Mouse (Mus musculus): ENCODE data around the gene Ppp3r1.

Ppp3r1 gene

GRCm38 (mm10) chr11:17158858-17159737 lies at the start of gene Ppp3r1:
TSS of gene Ppp3r1 (plus strand) at chr11:17159263.
- DNase-seq (ENCODE audit: low spot score in 2 of 2): peak; percentile 94 to 96

- no peak for DNase-seq (ENCODE audit: low spot score in 2 of 2)
Observed at GRCm38 (mm10) chr11:17112419-17113090, 46.5 kb upstream of the Ppp3r1 start.

DNA sequence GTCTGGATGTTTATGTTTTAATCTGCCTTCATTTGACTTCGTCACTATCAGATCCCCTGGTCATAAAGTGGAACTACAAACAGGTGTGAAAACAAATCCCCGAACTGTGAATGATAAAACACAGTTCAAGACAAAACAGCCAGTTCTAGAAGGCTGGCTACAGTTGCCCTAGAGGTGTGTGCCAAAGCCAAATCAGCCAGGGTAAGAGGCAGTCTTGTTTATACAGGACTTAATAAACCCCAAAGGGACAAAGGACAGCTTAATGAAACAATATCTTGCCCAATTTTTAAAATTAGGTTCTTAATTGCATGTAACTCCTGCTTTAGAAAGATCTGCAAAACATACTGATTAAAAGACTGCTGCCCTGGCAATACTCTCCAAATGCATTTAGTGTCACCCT lies 32.6 kb upstream of the Ppp3r1 start:
- DNase-seq (ENCODE audit: low spot score in 2 of 2): no peak

DNA sequence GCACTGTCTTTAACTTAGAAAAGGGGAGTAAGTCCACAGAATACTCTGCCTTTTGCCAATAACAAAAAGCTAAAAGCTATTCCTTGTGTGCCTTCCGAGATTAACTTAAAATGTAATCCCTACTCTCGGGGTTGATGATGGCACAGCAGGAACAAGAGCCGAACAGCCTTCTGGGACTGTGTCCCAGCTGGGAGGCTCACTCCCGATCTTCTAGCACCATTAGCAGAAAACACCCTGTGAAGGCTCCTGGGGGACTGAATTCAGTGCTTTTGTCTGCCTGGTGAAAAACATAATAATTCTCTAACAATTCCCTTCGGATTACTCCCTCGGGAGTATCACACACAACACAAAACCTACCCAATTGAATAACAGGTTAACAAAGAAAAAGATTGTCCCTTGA lies 23.4 kb upstream of the Ppp3r1 start:
- DNase-seq (ENCODE audit: low spot score in 2 of 2): no peak

- no peak for DNase-seq (ENCODE audit: low spot score in 2 of 2)
Observed at GRCm38 (mm10) chr11:17138306-17139033, 20.6 kb upstream of the Ppp3r1 start.

DNA sequence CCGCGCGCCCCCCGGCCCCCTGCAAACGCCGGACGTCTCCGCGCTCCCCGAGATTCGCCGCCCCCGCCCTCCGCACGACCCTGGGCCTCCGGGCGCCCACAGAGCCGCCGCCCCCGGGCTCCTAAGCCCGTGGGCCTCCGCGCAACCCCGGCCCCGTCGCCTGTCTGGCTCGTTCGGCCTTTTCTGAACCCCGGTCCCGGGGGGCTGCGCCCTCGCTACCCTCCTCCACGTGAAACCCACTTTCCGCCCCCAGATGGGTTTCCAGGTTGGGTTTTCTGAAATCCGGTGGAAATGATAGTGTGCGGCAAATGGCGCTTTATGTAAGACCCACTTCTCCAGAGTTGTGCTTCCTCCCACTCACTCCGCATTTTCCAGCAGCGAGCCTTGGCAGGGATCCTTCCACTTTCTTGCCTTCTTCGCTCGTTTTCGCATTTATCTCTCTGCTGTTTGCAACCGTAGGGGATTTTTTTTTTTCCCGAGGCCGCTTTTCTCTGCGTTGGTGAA lies 727 bp downstream of the Ppp3r1 start:
- DNase-seq (ENCODE audit: low spot score in 2 of 2): peak; percentile 28 to 34

DNA sequence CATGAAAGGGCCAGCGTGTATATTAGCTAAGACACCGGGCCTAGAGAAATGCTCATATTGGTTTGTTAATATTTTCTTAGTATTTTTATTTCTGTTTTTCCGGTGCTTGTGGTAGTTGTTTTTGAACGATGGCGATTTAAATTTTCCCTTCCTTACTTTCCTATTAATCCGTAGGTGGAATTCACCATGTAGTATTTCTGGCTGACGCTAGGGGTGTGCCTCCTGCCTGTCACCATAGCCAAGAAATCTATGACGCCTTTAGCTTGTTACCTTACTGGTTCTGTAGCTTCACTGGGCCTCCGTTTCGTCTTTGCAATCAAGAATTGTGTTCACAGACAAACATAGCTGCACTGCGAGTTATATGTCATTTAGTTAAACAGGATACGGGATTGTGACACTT lies 1.2 kb downstream of the Ppp3r1 start:
- peak; percentile 42 to 66 for DNase-seq (ENCODE audit: low spot score in 2 of 2)

- DNase-seq (ENCODE audit: low spot score in 2 of 2): no peak
Observed at GRCm38 (mm10) chr11:17163956-17164355, 4.9 kb downstream of the Ppp3r1 start.

DNA sequence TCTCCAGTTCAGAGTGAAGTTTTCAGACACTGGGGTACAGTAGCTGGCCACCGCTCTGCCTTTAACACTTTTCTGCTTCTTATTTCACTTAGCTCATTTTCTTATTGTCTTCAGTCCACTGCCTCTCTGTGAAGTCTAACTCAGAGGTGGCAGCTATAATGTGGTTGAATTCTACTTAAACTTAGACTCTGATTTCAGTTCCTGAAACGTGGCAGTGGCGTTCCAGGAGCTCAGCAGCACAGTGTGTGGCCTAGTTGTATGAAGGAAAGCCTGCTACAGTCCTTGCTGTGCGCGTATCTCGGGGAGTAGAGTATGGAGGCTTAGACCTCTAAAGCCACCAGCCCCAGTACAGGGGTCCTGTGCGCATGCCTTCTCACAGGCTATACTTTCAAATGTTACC lies 7.6 kb downstream of the Ppp3r1 start:
- DNase-seq (ENCODE audit: low spot score in 2 of 2): no peak

- no peak for DNase-seq (ENCODE audit: low spot score in 2 of 2)
Observed at GRCm38 (mm10) chr11:17169262-17169661, 10.2 kb downstream of the Ppp3r1 start.

DNA sequence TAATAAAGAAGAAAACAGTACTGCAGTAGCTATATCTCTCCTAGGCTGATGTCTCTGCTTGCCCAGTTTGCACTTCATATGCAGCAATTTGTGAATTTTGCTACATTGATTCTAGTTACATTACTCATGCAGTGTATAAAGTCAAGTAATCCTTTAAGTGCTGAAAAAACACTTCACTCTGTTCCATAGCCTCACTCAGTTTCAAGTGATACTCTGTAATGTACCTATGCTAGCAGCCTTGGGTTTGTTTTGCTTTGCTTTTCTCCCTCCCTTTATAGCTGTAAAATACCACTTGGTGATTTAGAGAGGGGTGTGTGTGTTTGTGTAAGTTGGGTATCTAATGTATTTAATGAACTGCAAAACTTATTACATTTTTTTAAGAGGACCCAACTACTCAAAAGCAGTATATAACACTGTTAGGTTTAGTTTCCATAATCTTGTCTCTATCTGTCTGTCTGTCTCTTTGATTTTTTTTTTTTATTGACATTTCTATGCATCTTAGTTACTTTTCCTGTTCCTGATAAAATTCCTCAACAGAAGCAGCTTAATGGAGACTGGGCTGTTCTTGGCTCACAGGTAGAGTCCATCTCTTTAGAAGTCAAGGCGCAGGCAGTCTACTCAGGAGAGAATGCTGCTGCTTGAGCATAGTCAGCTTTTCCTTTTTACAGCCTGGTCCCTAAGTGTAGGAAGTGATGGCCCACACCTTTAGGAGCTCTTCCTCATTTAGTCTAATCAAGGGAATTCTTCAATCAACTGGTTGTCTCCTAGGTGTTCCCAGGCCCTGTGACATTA lies 12.1 kb downstream of the Ppp3r1 start:
- no peak for DNase-seq (ENCODE audit: low spot score in 2 of 2)

- no peak for DNase-seq (ENCODE audit: low spot score in 2 of 2)
Observed at GRCm38 (mm10) chr11:17172300-17172699, 13.2 kb downstream of the Ppp3r1 start.

- DNase-seq (ENCODE audit: low spot score in 2 of 2): no peak
Observed at GRCm38 (mm10) chr11:17176638-17177037, 17.6 kb downstream of the Ppp3r1 start.

DNA sequence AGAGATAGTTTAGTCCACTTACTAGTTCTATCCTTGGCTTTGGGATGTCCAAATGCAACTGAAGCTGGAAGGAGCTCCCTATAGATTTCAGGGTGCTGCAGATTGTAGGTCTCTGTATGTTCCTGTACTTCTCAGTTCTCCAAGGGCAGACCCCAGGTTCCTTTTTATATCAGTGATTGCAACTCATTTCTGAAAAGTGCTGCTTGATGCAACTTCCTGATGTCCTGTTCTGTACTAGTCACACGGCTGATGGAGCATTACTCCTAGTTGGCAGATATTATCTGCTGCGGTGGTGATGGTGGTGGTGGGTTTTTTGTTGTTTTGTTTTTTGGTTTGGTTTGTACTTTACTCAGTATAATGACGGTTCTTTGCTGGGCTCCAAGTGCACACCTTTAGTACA lies 21.7 kb downstream of the Ppp3r1 start:
- no peak for DNase-seq (ENCODE audit: low spot score in 2 of 2)

DNA sequence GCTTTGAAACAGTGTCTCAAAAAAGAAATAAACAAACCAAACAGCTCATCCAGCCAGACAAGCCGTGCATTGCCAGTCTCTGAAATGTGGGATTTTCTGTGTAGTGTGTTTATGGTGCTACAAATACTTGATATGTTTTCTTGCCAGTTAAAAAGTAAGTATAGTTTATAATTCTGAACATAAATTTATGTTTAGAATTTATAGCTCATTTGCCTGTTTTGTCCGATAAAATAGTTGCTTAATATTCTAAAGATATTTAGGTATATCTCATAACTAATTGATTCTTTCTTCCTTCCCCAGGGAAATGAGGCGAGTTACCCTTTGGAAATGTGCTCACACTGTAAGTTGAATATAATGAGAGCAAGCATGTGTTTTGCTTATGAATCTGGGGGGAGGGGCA lies 22.7 kb downstream of the Ppp3r1 start, which contains the start of gene Wdr92:
TSS of gene Wdr92 (plus strand) at position 301 of the 400 bp plus-strand sequence.
- DNase-seq (ENCODE audit: low spot score in 2 of 2): no peak

DNA sequence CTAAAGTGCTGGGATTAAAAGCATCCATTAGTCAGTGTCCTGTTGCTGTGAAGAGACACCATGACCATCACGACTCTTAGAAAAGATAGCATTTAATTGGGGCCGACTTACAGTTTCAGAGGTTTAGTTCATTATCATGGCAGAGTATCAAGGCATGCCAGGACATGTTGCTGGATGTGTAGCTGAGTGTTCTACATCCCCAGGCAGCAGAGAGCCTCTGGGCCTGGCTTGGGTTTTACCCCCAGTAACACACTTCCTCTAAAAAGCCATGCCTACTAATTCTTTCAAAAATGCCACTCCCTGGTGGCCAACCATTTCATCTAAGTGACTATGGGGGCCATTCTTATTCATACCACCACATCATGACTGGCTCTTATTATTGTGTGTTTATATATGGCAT lies 24.1 kb downstream of the Ppp3r1 start:
- DNase-seq (ENCODE audit: low spot score in 2 of 2): no peak

- no peak for DNase-seq (ENCODE audit: low spot score in 2 of 2)
Observed at GRCm38 (mm10) chr11:17187649-17188048, 28.6 kb downstream of the Ppp3r1 start.

GRCm38 (mm10) chr11:17188786-17189185 lies 29.7 kb downstream of the Ppp3r1 start:
- DNase-seq (ENCODE audit: low spot score in 2 of 2): no peak

- DNase-seq (ENCODE audit: low spot score in 2 of 2): no peak
Observed at GRCm38 (mm10) chr11:17192151-17192844, 33.2 kb downstream of the Ppp3r1 start.

- DNase-seq (ENCODE audit: low spot score in 2 of 2): no peak
Observed at GRCm38 (mm10) chr11:17199170-17199569, 40.1 kb downstream of the Ppp3r1 start.
